Mouse (Mus musculus) thymus, adult 2 months (tissue): ENCODE data around the gene Tbpl1.

Source experiments
- CTCF ChIP-seq: fragments of 200-500 bp; IDR thresholded peaks from 2 replicates; pipeline ENCODE4 v1.5.1; 2012; ENCODE audit warnings: mild to moderate bottlenecking, control low read depth, low read length, moderate library complexity, borderline replicate concordance; ENCODE audit not compliant: control insufficient read depth, poor library complexity, insufficient read depth; ENCODE audit errors: extremely low read depth
- POLR2A ChIP-seq: fragments of 200-500 bp; IDR thresholded peaks from 2 replicates; pipeline ENCODE4 v1.6.1; 2012; ENCODE audit warnings: mild to moderate bottlenecking, low read length, control low read depth, moderate library complexity; ENCODE audit not compliant: control insufficient read depth, poor library complexity, insufficient read depth; ENCODE audit errors: extremely low read depth

DNA sequence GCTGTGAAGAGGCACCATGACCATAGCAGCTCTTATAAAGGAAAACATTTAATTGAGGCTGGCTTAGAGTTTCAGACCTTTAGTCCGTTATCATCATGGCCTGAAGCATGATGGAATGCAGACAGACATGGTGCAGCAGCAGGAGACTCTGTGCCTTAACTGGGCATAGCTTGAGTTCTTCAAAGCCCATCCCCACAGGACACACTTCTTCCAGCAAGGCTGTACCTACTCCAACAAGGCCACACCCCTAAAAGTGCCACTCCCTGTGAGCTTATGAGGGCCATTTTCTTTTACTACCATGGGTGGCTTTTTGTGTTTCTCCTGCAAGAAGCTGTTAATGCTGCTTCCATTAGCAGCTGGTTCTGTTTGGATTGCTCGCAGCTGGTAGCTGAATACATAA is 43.7 kb upstream of the Tbpl1 start:
- TF ChIP-seq CTCF (no peak), POLR2A (no peak)
